Mouse (Mus musculus) MEL (cell line): ENCODE measurements at regions not wholly inside any gene's neighbourhood (a gene's known extent, or its start where the extent isn't known, plus 50 kb on each side); places are given as distances from the start of the nearest gene placed in this dataset.

Source experiments
- CTCF ChIP-seq, 3 experiments: IDR thresholded peaks in 2 of 3; conservative IDR thresholded peaks in 1 of 3; 2 replicates each; pipeline ENCODE4 v1.5.1; 2011 to 2012; ENCODE audit warnings: low read length in 3 of 3, low read depth in 2 of 3, mild to moderate bottlenecking in 2 of 3, improper control_type of control experiment in 1 of 3, inconsistent platforms in 1 of 3, mixed read lengths in 1 of 3, moderate library complexity in 1 of 3; ENCODE audit not compliant: control insufficient read depth in 1 of 3, insufficient read depth in 1 of 3, poor library complexity in 1 of 3, severe bottlenecking in 1 of 3
- E2F4 ChIP-seq: IDR thresholded peaks from 2 replicates; pipeline ENCODE4 v1.6.1; 2011; ENCODE audit warnings: low read depth, low read length, improper control_type of control experiment, borderline replicate concordance
- EP300 ChIP-seq, 2 experiments: IDR thresholded peaks; 2 replicates each; pipeline ENCODE4 v1.6.1; 2011; ENCODE audit warnings: improper control_type of control experiment in 2 of 2, low read length in 2 of 2, low read depth in 1 of 2, mild to moderate bottlenecking in 1 of 2
- ETS1 ChIP-seq: IDR thresholded peaks from 2 replicates; pipeline ENCODE4 v1.6.1; 2012; ENCODE audit warnings: low read depth, mild to moderate bottlenecking, inconsistent platforms, low read length, improper control_type of control experiment, moderate library complexity
- HCFC1 ChIP-seq: IDR thresholded peaks from 2 replicates; pipeline ENCODE4 v1.6.1; 2012; ENCODE audit warnings: low read depth, mild to moderate bottlenecking, inconsistent platforms, low read length, improper control_type of control experiment, moderate library complexity
- MAX ChIP-seq: IDR thresholded peaks from 2 replicates; pipeline ENCODE4 v1.6.1; 2011; ENCODE audit warnings: low read length, improper control_type of control experiment
- POLR2A ChIP-seq, 2 experiments: IDR thresholded peaks; 2 replicates each; pipeline ENCODE4 v1.6.1; 2011 to 2012; ENCODE audit warnings: low read length in 2 of 2, mild to moderate bottlenecking in 2 of 2, control low read depth in 1 of 2, improper control_type of control experiment in 1 of 2, low read depth in 1 of 2, moderate library complexity in 1 of 2; ENCODE audit not compliant: control insufficient read depth in 1 of 2, insufficient read depth in 1 of 2, poor library complexity in 1 of 2
- POLR2AphosphoS5 ChIP-seq: IDR thresholded peaks from 2 replicates; pipeline ENCODE4 v1.6.1; 2012; ENCODE audit warnings: low read depth, borderline replicate concordance, mild to moderate bottlenecking, inconsistent platforms, low read length, moderate library complexity, mixed read lengths
- SIN3A ChIP-seq: IDR thresholded peaks from 2 replicates; pipeline ENCODE4 v1.6.1; 2012; ENCODE audit warnings: low read length, improper control_type of control experiment, inconsistent platforms
- TBP ChIP-seq: IDR thresholded peaks from 2 replicates; pipeline ENCODE4 v1.8.0; 2011; ENCODE audit warnings: low read depth, low read length, improper control_type of control experiment
- ZNF384 ChIP-seq: IDR thresholded peaks from 2 replicates; pipeline ENCODE4 v1.6.1; 2012; ENCODE audit warnings: low read depth, mild to moderate bottlenecking, inconsistent platforms, low read length, improper control_type of control experiment

GRCm38 (mm10) chr1:12115041-12115828 is 701.3 kb downstream of the A830018L16Rik start:
- TF ChIP-seq CTCF (IDR thresholded peaks at IDR 0.05 in 2 of 3, conservative IDR thresholded peaks at IDR 0.05 in 1 of 3; ENCODE audit: control insufficient read depth in 1 of 3, insufficient read depth in 1 of 3, low read depth in 2 of 3, low read length in 3 of 3, poor library complexity in 1 of 3, severe bottlenecking in 1 of 3) (no peak), HCFC1 (no peak), ETS1 (no peak), E2F4 (no peak), TBP (no peak), POLR2A (IDR thresholded peaks at IDR 0.05; ENCODE audit: control insufficient read depth in 1 of 2, insufficient read depth in 1 of 2, low read depth in 1 of 2, low read length in 2 of 2, poor library complexity in 1 of 2) (no peak), POLR2AphosphoS5 (no peak), SIN3A (no peak), EP300 (IDR thresholded peaks at IDR 0.05; ENCODE audit: low read depth in 1 of 2, low read length in 2 of 2) (no peak), MAX (no peak), ZNF384 (no peak)
